Mouse (Mus musculus) bone marrow, adult 2 months (tissue): ENCODE measurements around the gene Ubxn1. TPM values are rescaled to one million over a fixed set of nuclear protein-coding genes. Genes with fewer than 3 reads are reported as not detected.

Experiments used
- H3K27ac ChIP-seq: fragments of 200-500 bp; 2 replicates; pipeline ENCODE4 v1.5.1; 2012; ENCODE audit warnings: low read depth, mild to moderate bottlenecking, control low read depth, inconsistent platforms, low read length; ENCODE audit not compliant: control insufficient read depth, poor library complexity, insufficient read depth
- H3K4me1 ChIP-seq: fragments of 200-500 bp; 2 replicates; pipeline ENCODE4 v1.6.1; 2011; ENCODE audit warnings: low read length; ENCODE audit not compliant: control insufficient read depth, insufficient read depth
- H3K4me3 ChIP-seq: fragments of 200-500 bp; replicated peaks from 2 replicates; pipeline ENCODE3; 2011; ENCODE audit warnings: mild to moderate bottlenecking, low read depth, low read length, control low read depth; ENCODE audit not compliant: control insufficient read depth
- CTCF ChIP-seq: fragments of 200-500 bp; IDR thresholded peaks from 2 replicates; pipeline ENCODE4 v1.5.1; 2011; ENCODE audit warnings: low read length, control low read depth; ENCODE audit not compliant: control insufficient read depth, insufficient read depth
- POLR2A ChIP-seq: fragments of 200-500 bp; IDR thresholded peaks from 2 replicates; pipeline ENCODE4 v1.6.1; 2011; ENCODE audit warnings: low read depth, mild to moderate bottlenecking, control low read depth, low read length, borderline replicate concordance; ENCODE audit not compliant: control insufficient read depth
- WGBS: fragments of 180-500 bp; shearing (Covaris S2); methylation state at CpG from one replicate; pipeline ENCODE4 v1.1.7; 2018; 5-methylcytosine and 5-hydroxymethylcytosine counted together
- polyA plus RNA-seq: library from polyadenylated mRNA; stranded (reverse); fragments of >200 nt; gene quantifications from 2 replicates; pipeline ENCODE4 v1.2.4, GENCODE M21; 2011; ENCODE audit warnings: low replicate concordance; ENCODE audit not compliant: missing spikeins, insufficient read depth, insufficient read length

Gene Ubxn1
- polyA plus RNA-seq, 1 experiment, result 110 TPM

- Histone ChIP-seq H3K4me1 (no peaks in the 10 kb centered on the region; the same call in 1 of the 2 replicates), H3K27ac (no peak overlapping the region), H3K4me3 (peak overlapping the region; percentile 29)
- TF ChIP-seq POLR2A (no peak), CTCF (no peak)
- 70% methylated on average over 10 of the region's 10 CpGs for WGBS
These were observed 1.1 kb downstream of the Ubxn1 start for GRCm38 (mm10) chr19:8872266-8872840.

DNA sequence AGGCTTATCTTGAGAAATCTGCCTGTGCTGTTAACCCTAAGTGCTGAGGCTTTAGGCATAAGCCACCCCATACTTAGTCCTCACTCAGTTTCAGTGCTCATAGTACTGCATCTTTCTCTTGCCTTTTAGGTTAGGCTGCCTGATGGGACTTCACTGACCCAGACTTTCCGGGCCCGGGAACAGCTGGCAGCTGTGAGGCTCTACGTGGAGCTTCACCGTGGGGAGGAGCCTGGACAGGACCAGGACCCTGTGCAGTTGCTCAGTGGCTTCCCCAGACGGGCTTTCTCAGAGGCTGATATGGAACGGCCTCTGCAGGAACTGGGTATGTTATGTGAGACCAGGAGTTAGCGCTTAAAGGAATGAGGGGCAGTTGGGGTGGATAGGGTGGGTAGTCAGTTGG is 3.7 kb downstream of the Ubxn1 start:
- Histone ChIP-seq H3K4me1 (no peaks in the 10 kb centered on the region; the same call in 1 of the 2 replicates), H3K27ac (no peak overlapping the region), H3K4me3 (no peak overlapping the region)
- WGBS, result 89% methylated on average over 7 of the region's 7 CpGs
- TF ChIP-seq POLR2A (no peak), CTCF (no peak)

DNA sequence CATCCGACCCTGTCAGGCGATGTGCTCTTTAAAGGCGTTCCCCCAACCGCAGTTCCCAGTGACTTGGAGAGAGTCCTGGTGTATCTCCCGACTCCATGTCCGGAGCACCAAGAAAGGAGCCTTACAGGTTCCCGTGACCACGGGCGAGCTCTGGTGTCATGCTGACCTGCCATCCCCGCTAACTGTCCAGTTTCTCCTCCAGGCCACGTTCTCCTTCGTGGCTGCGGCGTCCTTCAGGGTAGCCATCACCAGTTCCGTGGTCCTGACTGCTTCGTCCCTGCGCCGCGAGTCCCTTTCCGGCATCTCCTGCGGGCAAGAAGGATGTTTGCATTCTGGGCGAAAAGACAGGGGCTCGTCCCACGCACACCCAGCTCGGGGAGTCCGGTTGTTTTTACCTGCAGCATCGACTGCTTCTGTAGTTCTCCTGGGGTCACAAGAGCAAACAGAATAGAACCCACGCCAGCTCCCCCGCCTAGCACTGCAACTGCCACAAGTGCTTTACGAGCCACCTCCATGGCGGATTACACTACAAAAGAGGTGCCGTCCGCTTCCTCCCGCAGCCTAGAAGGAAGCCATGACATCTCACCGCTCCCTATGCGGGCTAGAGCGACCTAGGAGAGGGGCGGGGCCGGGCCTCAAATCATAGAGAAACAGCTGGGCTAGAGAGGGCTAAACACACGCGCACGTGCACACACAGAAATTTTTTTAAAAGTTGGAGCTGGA is 9.2 kb downstream of the Ubxn1 start, which contains the start of gene Uqcc3:
Gene Uqcc3, minus strand, starts transcription at position 613 of the 723 bp plus-strand sequence.
- WGBS, result under 1% methylated on average over 42 of the region's 42 CpGs
- peak within 1 kb of the TSS; percentile 92 for H3K4me3 ChIP-seq

GRCm38 (mm10) chr19:8881034-8881392 is 9.7 kb downstream of the Ubxn1 start:
- Histone ChIP-seq H3K4me3 (peak overlapping the region; percentile 46), H3K27ac (no peak overlapping the region), H3K4me1 (no peaks in the 10 kb centered on the region; the same call in 1 of the 2 replicates)
- TF ChIP-seq POLR2A, result no peak
- TF ChIP-seq CTCF, result no peak
- 3% methylated on average over 3 of the region's 3 CpGs for WGBS

More for the DNA sequence above, 9.2 kb downstream of the Ubxn1 start, which contains the start of gene Uqcc3:
- H3K27ac ChIP-seq, result peak within 1 kb of the TSS; percentile 79
- no peaks in the 10 kb centered on the region; the same call in 1 of the 2 replicates for H3K4me1 ChIP-seq
- peak; percentile 64 for TF ChIP-seq POLR2A
- TF ChIP-seq CTCF, result no peak; the same call in 1 of the 2 replicates

DNA sequence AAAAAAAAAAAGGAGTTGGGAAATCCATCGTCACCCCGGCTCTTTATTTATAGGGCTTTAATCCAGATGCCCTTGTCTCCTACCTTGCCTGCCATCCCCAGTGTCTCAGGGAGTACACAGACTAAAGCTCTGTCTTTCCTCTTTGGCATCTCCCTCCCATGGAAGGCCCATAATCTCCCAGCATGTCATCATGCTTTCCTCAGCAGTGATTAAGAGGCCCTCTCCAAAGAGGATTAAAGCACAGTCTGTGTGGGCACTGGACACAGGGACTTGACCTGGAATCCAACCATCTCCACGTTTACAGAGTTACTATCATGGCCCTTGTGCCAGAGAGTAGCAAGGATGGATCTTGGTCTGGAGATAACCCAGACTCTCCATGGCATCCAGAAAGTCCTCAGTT is 12.3 kb downstream of the Ubxn1 start, which contains the start of the genes Lbhd1 and Gm49403:
Gene Lbhd1, plus strand, starts transcription at position 117 of the 400 bp plus-strand sequence.
Gene Gm49403, plus strand, starts transcription at position 315 of the 400 bp plus-strand sequence.
- H3K4me1 ChIP-seq, result peaks cover 2% of the 10 kb centered on the region; the same call in 1 of the 2 replicates
- 77% methylated on average over 3 of the region's 3 CpGs for WGBS
- no peak for TF ChIP-seq CTCF
- no peak for TF ChIP-seq POLR2A
- no peak within 1 kb of the TSS for H3K4me3 ChIP-seq
- no peak within 1 kb of the TSS for H3K27ac ChIP-seq

GRCm38 (mm10) chr19:8886916-8887584 is 15.8 kb downstream of the Ubxn1 start:
- no peak overlapping the region for H3K4me3 ChIP-seq
- TF ChIP-seq CTCF, result no peak
- no peak overlapping the region for H3K27ac ChIP-seq
- WGBS, result 61% methylated on average over 1 of the region's 1 CpGs
- H3K4me1 ChIP-seq, result peaks cover 3% of the 10 kb centered on the region; the same call in 1 of the 2 replicates

- H3K27ac ChIP-seq, result no peak overlapping the region
- H3K4me1 ChIP-seq, result peaks cover 3% of the 10 kb centered on the region; the same call in 1 of the 2 replicates
- H3K4me3 ChIP-seq, result peak overlapping the region; percentile 98
- TF ChIP-seq CTCF, result no peak
- no peak for TF ChIP-seq POLR2A
- 22% methylated on average over 19 of the region's 19 CpGs for WGBS
These were observed 16.5 kb downstream of the Ubxn1 start for GRCm38 (mm10) chr19:8887585-8888463.
